Mouse (Mus musculus) olfactory bulb, adult 2 months (tissue): ENCODE data around the gene Wipf3. TPM values are rescaled to one million over a fixed set of nuclear protein-coding genes. Genes with fewer than 3 reads are reported as not detected.

ENCODE experiments used
- H3K27ac ChIP-seq: fragments of 200-500 bp; 2 replicates; pipeline ENCODE4 v1.5.1; 2012; ENCODE audit warnings: low read depth, low read length; ENCODE audit not compliant: insufficient read depth
- H3K4me1 ChIP-seq: fragments of 200-500 bp; 2 replicates; pipeline ENCODE4 v1.6.1; 2012; ENCODE audit warnings: low read length; ENCODE audit not compliant: control insufficient read depth, insufficient read depth
- H3K4me3 ChIP-seq: fragments of 200-500 bp; 2 replicates; pipeline ENCODE4 v1.5.1; 2012; ENCODE audit warnings: mild to moderate bottlenecking, low read depth, low read length, moderate library complexity; ENCODE audit not compliant: insufficient read depth
- CTCF ChIP-seq: fragments of 200-500 bp; IDR thresholded peaks from 2 replicates; pipeline ENCODE4 v1.5.1; 2012; ENCODE audit warnings: low read depth, mild to moderate bottlenecking, low read length, moderate library complexity; ENCODE audit not compliant: insufficient read depth
- POLR2A ChIP-seq: fragments of 200-500 bp; IDR thresholded peaks from 2 replicates; pipeline ENCODE4 v1.6.1; 2012; ENCODE audit warnings: mild to moderate bottlenecking, low read depth, low read length, moderate library complexity; ENCODE audit not compliant: insufficient read depth
- WGBS: fragments of 180-500 bp; shearing (Covaris S2); methylation state at CpG from one replicate; pipeline ENCODE4 v1.1.7; 2018; 5-methylcytosine and 5-hydroxymethylcytosine counted together
- polyA plus RNA-seq: library from polyadenylated mRNA; stranded (reverse); fragments of >200 nt; gene quantifications from 2 replicates; pipeline ENCODE4 v1.2.4, GENCODE M21; 2012; ENCODE audit warnings: low replicate concordance; ENCODE audit not compliant: missing spikeins, insufficient read depth, insufficient read length

The Wipf3 gene
- polyA plus RNA-seq, 1 experiment = not detected

DNA sequence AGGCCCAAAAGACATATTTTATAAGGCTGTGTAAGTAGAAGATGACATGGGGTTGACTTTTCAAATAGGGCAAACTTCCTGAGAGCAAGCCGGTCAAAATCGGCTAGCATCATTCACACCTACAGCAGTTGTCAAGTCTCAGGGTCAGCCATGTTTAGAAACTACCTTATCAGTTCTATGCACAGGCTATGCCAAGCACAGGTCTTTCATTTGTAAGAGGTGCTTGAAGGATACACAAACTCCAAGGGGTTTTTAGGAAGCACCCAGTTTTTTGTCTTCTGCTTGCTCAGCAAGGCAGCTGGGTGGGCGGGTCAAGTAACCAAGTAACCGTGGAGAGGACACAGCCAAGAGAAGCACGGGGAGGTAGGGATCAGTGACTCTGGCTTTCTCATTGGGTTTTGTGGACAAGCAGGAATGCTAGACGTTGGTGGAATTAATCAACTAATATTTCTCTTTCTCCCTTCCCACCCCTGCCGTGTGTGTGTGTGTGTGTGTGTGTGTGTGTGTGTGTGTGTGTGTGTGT is 121.5 kb downstream of the Wipf3 start:
- WGBS = 55% methylated on average over 7 of the region's 7 CpGs
- Histone ChIP-seq H3K4me3 (no peak overlapping the region), H3K4me1 (peaks cover 16% of the 10 kb centered on the region), H3K27ac (no peak overlapping the region)
- TF ChIP-seq POLR2A (no peak), CTCF (no peak)

DNA sequence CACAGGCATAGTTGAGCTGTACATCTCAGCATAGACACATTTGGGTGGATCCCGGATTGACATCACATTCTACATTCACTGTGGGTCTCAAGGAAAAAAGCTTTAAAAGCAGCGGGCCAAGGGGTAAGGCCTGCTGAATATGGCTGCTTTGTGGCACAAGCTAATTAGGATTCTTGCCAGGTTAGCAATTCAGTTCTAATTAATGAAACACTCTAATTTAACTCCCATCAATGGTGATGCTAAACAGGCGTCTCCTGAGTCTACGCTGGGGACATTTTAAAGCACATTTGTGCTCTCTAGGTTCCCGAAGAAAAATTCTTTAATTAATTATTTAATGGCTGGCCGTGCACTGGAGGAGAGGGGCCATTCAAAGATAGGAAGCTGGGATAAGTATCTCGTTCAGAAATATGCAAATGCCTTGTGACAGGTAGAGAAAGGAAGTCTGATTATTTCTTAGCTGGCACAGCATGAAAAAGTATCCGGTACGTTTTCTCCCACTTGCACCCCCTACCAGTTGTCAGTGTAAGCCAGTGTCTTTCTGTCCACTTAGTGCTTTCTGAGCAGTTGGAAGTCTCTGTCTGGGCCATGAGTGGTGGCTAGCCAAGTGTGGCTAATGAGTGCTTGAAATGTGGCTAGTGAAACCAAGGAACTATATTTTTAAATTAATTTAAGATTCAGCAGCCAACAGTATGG is 123.5 kb downstream of the Wipf3 start:
- no peak overlapping the region for H3K27ac ChIP-seq
- TF ChIP-seq POLR2A (no peak), CTCF (no peak)
- no peak overlapping the region for H3K4me3 ChIP-seq
- peaks cover 16% of the 10 kb centered on the region for H3K4me1 ChIP-seq
- WGBS = 38% methylated on average over 9 of the region's 9 CpGs

Other genes starting within 250 kb of the Wipf3 start
- gene Prr15, start 103.8 kb upstream of the Wipf3 start, polyA plus RNA-seq = not detected in 2 replicates
- gene Scrn1, start 136.9 kb downstream of the Wipf3 start, polyA plus RNA-seq = not detected in 2 replicates
- not detected in 2 replicates for gene Plekha8, start 165.5 kb downstream of the Wipf3 start, polyA plus RNA-seq
- gene Fkbp14, start 167.7 kb downstream of the Wipf3 start, polyA plus RNA-seq = not detected in 2 replicates